Mouse (Mus musculus) midbrain, postnatal 0 days (tissue): ENCODE results near the gene Krt13. TPM values are rescaled to one million over a fixed set of nuclear protein-coding genes. Genes with fewer than 3 reads are reported as not detected.

ENCODE experiments used
- ATAC-seq: fragments of 200-750 bp; cut with Nextera tagmentation; 2 replicates; pipeline ENCODE4 v1.8.0; 2017; ENCODE audit warnings: moderate number of reproducible peaks, mild to moderate bottlenecking, moderate TSS enrichment, moderate library complexity; ENCODE audit not compliant: low FRiP score
- DNase-seq: peaks from one replicate; pipeline ENCODE4 v3.0.0-alpha.2; 2015; ENCODE audit warnings: low spot score
- H3K27ac ChIP-seq: fragments of 300-500 bp; sonication (generic); 2 replicates; pipeline ENCODE4 v1.5.1; 2014; ENCODE audit warnings: low read depth, mild to moderate bottlenecking, low read length, mixed read lengths
- H3K27me3 ChIP-seq: fragments of 300-500 bp; sonication (generic); 2 replicates; pipeline ENCODE4 v1.6.1; 2014; ENCODE audit warnings: low read length, control low read depth, mixed read lengths; ENCODE audit not compliant: insufficient read depth
- H3K36me3 ChIP-seq: fragments of 300-500 bp; sonication (generic); 2 replicates; pipeline ENCODE4 v1.6.1; 2014; ENCODE audit warnings: low read length, control low read depth, mixed read lengths; ENCODE audit not compliant: insufficient read depth
- H3K4me1 ChIP-seq: fragments of 300-500 bp; sonication (generic); 2 replicates; pipeline ENCODE4 v1.6.1; 2014; ENCODE audit warnings: mild to moderate bottlenecking, control low read depth, antibody characterized with exemption, low read length, mixed read lengths; ENCODE audit not compliant: insufficient read depth
- H3K4me2 ChIP-seq: fragments of 300-500 bp; sonication (generic); 2 replicates; pipeline ENCODE4 v1.6.1; 2014; ENCODE audit warnings: low read depth, mild to moderate bottlenecking, low read length, mixed read lengths; ENCODE audit not compliant: poor library complexity, severe bottlenecking
- H3K4me3 ChIP-seq: fragments of 300-500 bp; sonication (generic); 2 replicates; pipeline ENCODE4 v1.5.1; 2014; ENCODE audit warnings: low read depth, mild to moderate bottlenecking, low read length, moderate library complexity
- H3K9ac ChIP-seq: fragments of 300-500 bp; sonication (generic); replicated peaks from 2 replicates; pipeline ENCODE4 v1.6.1; 2014; ENCODE audit warnings: mild to moderate bottlenecking, low read length, moderate library complexity, mixed read lengths; ENCODE audit not compliant: poor library complexity, severe bottlenecking
- H3K9me3 ChIP-seq: fragments of 300-500 bp; sonication (generic); 2 replicates; pipeline ENCODE4 v1.6.1; 2016; ENCODE audit warnings: low read length, control low read depth
- CTCF ChIP-seq: IDR thresholded peaks from 2 replicates; pipeline ENCODE4 v1.5.1; 2016; ENCODE audit warnings: antibody characterized with exemption, mild to moderate bottlenecking
- WGBS: fragments of 180-500 bp; shearing (Covaris S2); extraction: QIAGEN DNeasy Blood & Tissue Kit; methylation state at CpG from one replicate; pipeline ENCODE4 v1.1.7; 2014; 5-methylcytosine and 5-hydroxymethylcytosine counted together
- polyA plus RNA-seq: library from polyadenylated mRNA; unstranded; fragments of >200 nt; fragmentation: Nextera tagmentation; extraction: Ambion mirVana; gene quantifications from 2 replicates; pipeline ENCODE4 v1.2.1, GENCODE M21; 2015
- total RNA-seq: library from RNA; depleted of rRNA; stranded (reverse); fragments of >200 nt; gene quantifications from 2 replicates; pipeline ENCODE4 v1.2.3, GENCODE M21; 2014; rRNA removed

Gene Krt13
- total and polyA plus RNA-seq, 2 experiments from 2014 or later: not detected

DNA sequence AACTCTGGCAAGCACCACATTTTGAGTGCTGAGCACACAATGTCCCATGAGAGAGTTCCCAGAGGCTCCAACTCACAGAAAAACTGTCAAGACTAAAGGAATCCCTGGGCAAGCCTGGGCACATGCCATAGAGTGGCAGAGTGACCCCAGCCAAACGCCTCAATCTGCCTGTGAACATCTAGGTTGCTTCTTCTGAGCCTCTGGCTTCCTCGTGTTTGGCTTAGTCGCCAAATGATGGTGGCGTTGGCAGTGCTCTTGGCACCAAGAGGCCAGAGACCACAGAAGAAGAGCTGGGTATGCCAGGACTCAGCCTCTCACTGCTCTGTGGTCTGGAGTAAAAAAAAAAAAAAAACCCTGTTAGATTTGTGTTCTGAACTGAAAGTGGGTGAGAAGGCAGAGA is 21.0 kb downstream of the Krt13 start:
- no peak overlapping the region for H3K9ac ChIP-seq
- H3K4me2 ChIP-seq: no peak overlapping the region
- 83% methylated on average over 4 of the region's 4 CpGs for WGBS
- H3K4me3 ChIP-seq: no peak overlapping the region
- no peaks in the 10 kb centered on the region for H3K4me1 ChIP-seq
- H3K9me3 ChIP-seq: no peaks in the 10 kb centered on the region
- H3K27me3 ChIP-seq: no peaks in the 10 kb centered on the region
- TF ChIP-seq CTCF: no peak
- DNase-seq (no peak), ATAC-seq (no peak)
- no peak overlapping the region for H3K27ac ChIP-seq
- H3K36me3 ChIP-seq: no peaks in the 10 kb centered on the region

DNA sequence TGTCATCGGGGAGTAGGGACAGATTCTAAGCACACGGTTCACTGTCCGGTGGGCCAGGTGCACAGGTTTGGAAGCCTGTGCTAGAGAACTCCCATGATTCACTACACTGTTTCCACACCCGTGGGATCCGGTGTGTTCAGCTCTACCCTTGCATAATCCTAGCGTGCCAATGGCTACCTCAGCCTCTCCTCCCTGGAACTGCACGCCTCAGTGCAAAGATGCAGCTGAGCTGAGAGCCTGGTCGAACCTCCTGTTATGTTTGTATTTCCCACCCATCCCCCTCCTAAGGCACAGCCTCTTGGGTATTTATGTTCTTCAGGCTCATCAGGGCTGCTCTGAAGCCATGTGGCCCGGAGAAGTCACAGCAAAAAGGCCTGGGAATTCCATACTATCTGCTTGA is 23.5 kb downstream of the Krt13 start:
- no peaks in the 10 kb centered on the region for H3K9me3 ChIP-seq
- H3K4me3 ChIP-seq: no peak overlapping the region
- TF ChIP-seq CTCF: no peak
- ATAC-seq: no peak
- no peak overlapping the region for H3K4me2 ChIP-seq
- no peaks in the 10 kb centered on the region for H3K27me3 ChIP-seq
- WGBS: 78% methylated on average over 9 of the region's 9 CpGs
- H3K27ac ChIP-seq: no peak overlapping the region
- no peaks in the 10 kb centered on the region for H3K36me3 ChIP-seq
- H3K9ac ChIP-seq: no peak overlapping the region
- H3K4me1 ChIP-seq: no peaks in the 10 kb centered on the region
- no peak for DNase-seq

GRCm38 (mm10) chr11:100096141-100096540 is 25.2 kb downstream of the Krt13 start, which contains the start of gene Krt35:
Krt35 (minus strand) TSS chr11:100096241.
- WGBS: 91% methylated on average over 9 of the region's 9 CpGs
- no peaks in the 10 kb centered on the region for H3K27me3 ChIP-seq
- H3K27ac ChIP-seq: no peak within 1 kb of the TSS
- H3K4me3 ChIP-seq: no peak within 1 kb of the TSS
- ATAC-seq: no peak
- H3K4me2 ChIP-seq: no peak within 1 kb of the TSS
- H3K9me3 ChIP-seq: no peaks in the 10 kb centered on the region
- DNase-seq: no peak
- H3K36me3 ChIP-seq: no peaks in the 10 kb centered on the region
- H3K4me1 ChIP-seq: no peaks in the 10 kb centered on the region
- no peak within 1 kb of the TSS for H3K9ac ChIP-seq
- TF ChIP-seq CTCF: no peak

DNA sequence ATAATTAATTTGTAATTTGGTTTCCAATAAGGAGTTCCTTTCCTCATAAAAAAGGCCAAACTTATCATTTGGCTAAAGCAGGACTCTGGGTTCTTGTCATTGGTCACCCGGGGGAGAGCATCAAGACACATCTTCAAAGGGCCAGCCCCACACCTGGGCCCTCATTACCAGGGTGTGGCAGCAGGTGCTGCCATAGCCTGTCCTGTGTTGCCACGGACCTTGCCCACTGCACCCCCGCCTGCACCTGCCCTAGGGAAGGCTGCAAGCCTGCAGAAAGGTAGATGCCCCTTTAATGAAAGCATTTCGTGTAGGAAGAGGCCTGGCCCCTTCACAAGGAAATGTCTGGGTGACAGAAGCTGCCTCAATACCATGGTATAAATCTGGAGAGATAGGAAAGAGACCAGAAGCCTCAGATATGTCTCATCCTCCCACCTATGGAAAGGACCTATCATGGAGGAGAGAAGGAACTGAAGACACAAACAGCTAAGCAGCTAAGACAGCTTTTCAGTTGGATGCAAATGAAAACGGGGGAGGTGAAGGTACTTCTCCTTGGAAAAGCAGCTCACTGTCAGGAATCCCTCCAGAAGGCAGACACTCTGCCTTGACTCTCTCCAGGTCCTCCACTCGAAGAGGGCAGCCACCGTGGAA is 32.9 kb downstream of the Krt13 start:
- H3K27me3 ChIP-seq: no peaks in the 10 kb centered on the region
- no peaks in the 10 kb centered on the region for H3K4me1 ChIP-seq
- TF ChIP-seq CTCF: no peak
- no peak overlapping the region for H3K27ac ChIP-seq
- ATAC-seq: no peak
- 70% methylated on average over 7 of the region's 7 CpGs for WGBS
- DNase-seq: no peak
- H3K4me3 ChIP-seq: no peak overlapping the region
- no peaks in the 10 kb centered on the region for H3K9me3 ChIP-seq
- H3K36me3 ChIP-seq: no peaks in the 10 kb centered on the region
- no peak overlapping the region for H3K9ac ChIP-seq
- H3K4me2 ChIP-seq: no peak overlapping the region

GRCm38 (mm10) chr11:100087861-100088260 is 33.5 kb downstream of the Krt13 start, which contains the start of gene Krt32:
Krt32 (minus strand) TSS chr11:100088226.
- ATAC-seq: no peak
- 95% methylated on average over 10 of the region's 10 CpGs for WGBS

GRCm38 (mm10) chr11:100073873-100074272 is 47.5 kb downstream of the Krt13 start:
- TF ChIP-seq CTCF: no peak
- Histone ChIP-seq H3K4me2 (no peak overlapping the region), H3K27me3 (no peaks in the 10 kb centered on the region), H3K9me3 (no peaks in the 10 kb centered on the region), H3K4me1 (no peaks in the 10 kb centered on the region), H3K4me3 (no peak overlapping the region), H3K9ac (no peak overlapping the region), H3K36me3 (no peaks in the 10 kb centered on the region), H3K27ac (no peak overlapping the region)
- 73% methylated on average over 1 of the region's 1 CpGs for WGBS
- ATAC-seq: no peak
- no peak for DNase-seq

More at GRCm38 (mm10) chr11:100087861-100088260, 33.5 kb downstream of the Krt13 start, which contains the start of gene Krt32:
- Histone ChIP-seq H3K9me3 (no peaks in the 10 kb centered on the region), H3K4me3 (no peak within 1 kb of the TSS), H3K9ac (no peak within 1 kb of the TSS), H3K36me3 (no peaks in the 10 kb centered on the region), H3K27me3 (no peaks in the 10 kb centered on the region), H3K4me1 (no peaks in the 10 kb centered on the region), H3K27ac (no peak within 1 kb of the TSS), H3K4me2 (no peak within 1 kb of the TSS)
- DNase-seq: no peak
- TF ChIP-seq CTCF: no peak

Other genes with a start within 250 kb of the Krt13 start
- gene Krtap9-1, start 248.2 kb downstream of the Krt13 start, total RNA-seq: not detected in 2 replicates
- not detected in 2 replicates for gene Krtap9-1, start 248.2 kb downstream of the Krt13 start, polyA plus RNA-seq
- gene Gm11567, start 242.4 kb downstream of the Krt13 start, total RNA-seq: not detected in 2 replicates
- not detected in 2 replicates for gene Gm11567, start 242.4 kb downstream of the Krt13 start, polyA plus RNA-seq
- not detected in 2 replicates for gene Krtap31-1, start 213.6 kb downstream of the Krt13 start, total RNA-seq
- not detected in 2 replicates for gene Krtap31-1, start 213.6 kb downstream of the Krt13 start, polyA plus RNA-seq
- gene Gm11565, start 206.8 kb downstream of the Krt13 start, total RNA-seq: not detected in 2 replicates
- gene Gm11565, start 206.8 kb downstream of the Krt13 start, polyA plus RNA-seq: not detected in 2 replicates
- gene Krtap31-2, start 185.3 kb downstream of the Krt13 start, total RNA-seq: not detected in 2 replicates
- gene Krtap31-2, start 185.3 kb downstream of the Krt13 start, polyA plus RNA-seq: not detected in 2 replicates
- gene Krtap9-5, start 173.1 kb downstream of the Krt13 start, total RNA-seq: not detected in 2 replicates
- not detected in 2 replicates for gene Krtap9-5, start 173.1 kb downstream of the Krt13 start, polyA plus RNA-seq
- gene Krtap29-1, start 142.5 kb downstream of the Krt13 start, total RNA-seq: not detected in 2 replicates
- gene Krtap29-1, start 142.5 kb downstream of the Krt13 start, polyA plus RNA-seq: not detected in 2 replicates
- not detected in 2 replicates for gene Krtap16-1, start 135.0 kb downstream of the Krt13 start, total RNA-seq
- gene Krtap16-1, start 135.0 kb downstream of the Krt13 start, polyA plus RNA-seq: not detected in 2 replicates
- 0.22 and 1.4 TPM in 2 replicates for gene Krtap17-1, start 127.6 kb downstream of the Krt13 start, total RNA-seq
- 1.7 TPM in 2 replicates for gene Krtap17-1, start 127.6 kb downstream of the Krt13 start, polyA plus RNA-seq
- not detected in 2 replicates for gene Krt33a, start 105.4 kb downstream of the Krt13 start, total RNA-seq
- not detected in 2 replicates for gene Krt33a, start 105.4 kb downstream of the Krt13 start, polyA plus RNA-seq
- not detected in 2 replicates for gene Krt33b, start 91.7 kb downstream of the Krt13 start, total RNA-seq
- gene Krt33b, start 91.7 kb downstream of the Krt13 start, polyA plus RNA-seq: 0.13 and 0.25 TPM in 2 replicates
- gene Krt34, start 80.0 kb downstream of the Krt13 start, total RNA-seq: not detected in 2 replicates
- gene Krt34, start 80.0 kb downstream of the Krt13 start, polyA plus RNA-seq: not detected in 2 replicates
- 0.93 TPM in 1 of 2 replicates, not detected in the other for gene Krt31, start 71.0 kb downstream of the Krt13 start, total RNA-seq
- not detected in 2 replicates for gene Krt31, start 71.0 kb downstream of the Krt13 start, polyA plus RNA-seq
- not detected in 2 replicates for gene Krt32, start 33.3 kb downstream of the Krt13 start, total RNA-seq
- not detected in 2 replicates for gene Krt32, start 33.3 kb downstream of the Krt13 start, polyA plus RNA-seq
- 0.60 TPM in 1 of 2 replicates, not detected in the other for gene Krt35, start 25.3 kb downstream of the Krt13 start, total RNA-seq
- gene Krt35, start 25.3 kb downstream of the Krt13 start, polyA plus RNA-seq: 0.10 TPM in 1 of 2 replicates, not detected in the other
- gene Krt36, start 15.9 kb downstream of the Krt13 start, total RNA-seq: 0.44 TPM in 1 of 2 replicates, not detected in the other
- gene Krt36, start 15.9 kb downstream of the Krt13 start, polyA plus RNA-seq: not detected in 2 replicates
- 0.33 and 6.0 TPM in 2 replicates for gene Krt15, start 14.4 kb upstream of the Krt13 start, total RNA-seq
- gene Krt15, start 14.4 kb upstream of the Krt13 start, polyA plus RNA-seq: 0.22 and 0.43 TPM in 2 replicates
- 1.6 and 5.4 TPM in 2 replicates for gene Krt19, start 27.1 kb upstream of the Krt13 start, total RNA-seq
- gene Krt19, start 27.1 kb upstream of the Krt13 start, polyA plus RNA-seq: 6.5 and 8.1 TPM in 2 replicates
- not detected in 2 replicates for gene Krt9, start 71.7 kb upstream of the Krt13 start, total RNA-seq
- gene Krt9, start 71.7 kb upstream of the Krt13 start, polyA plus RNA-seq: not detected in 2 replicates
- gene Krt14, start 86.0 kb upstream of the Krt13 start, total RNA-seq: 0.42 and 9.5 TPM in 2 replicates
- gene Krt14, start 86.0 kb upstream of the Krt13 start, polyA plus RNA-seq: 0.54 and 0.75 TPM in 2 replicates
- not detected in 2 replicates for gene Krt16, start 127.3 kb upstream of the Krt13 start, total RNA-seq
- gene Krt16, start 127.3 kb upstream of the Krt13 start, polyA plus RNA-seq: not detected in 2 replicates
- 0.52 and 5.5 TPM in 2 replicates for gene Krt17, start 139.5 kb upstream of the Krt13 start, total RNA-seq
- gene Krt17, start 139.5 kb upstream of the Krt13 start, polyA plus RNA-seq: 1.2 and 1.5 TPM in 2 replicates
- gene Krt42, start 148.3 kb upstream of the Krt13 start, total RNA-seq: 0.27 TPM in 1 of 2 replicates, not detected in the other
- not detected in 2 replicates for gene Krt42, start 148.3 kb upstream of the Krt13 start, polyA plus RNA-seq
- gene Eif1, start 198.3 kb upstream of the Krt13 start, total RNA-seq: 84.7 and 117 TPM in 2 replicates
- 1,241 and 1,297 TPM in 2 replicates for gene Eif1, start 198.3 kb upstream of the Krt13 start, polyA plus RNA-seq
- gene Gast, start 212.8 kb upstream of the Krt13 start, total RNA-seq: not detected in 2 replicates
- gene Gast, start 212.8 kb upstream of the Krt13 start, polyA plus RNA-seq: 1.1 and 2.2 TPM in 2 replicates
- 743 and 796 TPM in 2 replicates for gene Hap1, start 234.6 kb upstream of the Krt13 start, total RNA-seq
- gene Hap1, start 234.6 kb upstream of the Krt13 start, polyA plus RNA-seq: 597 and 631 TPM in 2 replicates